Mouse (Mus musculus) heart, adult 11 months (tissue): ENCODE results near the gene Gm49673.
A peak's percentile ranks its signal among the peaks of the same experiment; 100 is the strongest.
"Not testable (repeated sequence)": the region's sequence is repeated elsewhere in the genome, so short reads cannot be mapped to it uniquely, and the experiment has no call there.

ENCODE experiments used
- DNase-seq: peaks from one replicate; pipeline ENCODE4 v3.0.0; 2022

Gene Gm49673

GRCm38 (mm10) chr17:8129578-8129977 lies 18.0 kb downstream of the Gm49673 start:
- DNase-seq: not testable (repeated sequence)

- DNase-seq: not testable (repeated sequence)
Observed at GRCm38 (mm10) chr17:8128326-8128993, 19.1 kb downstream of the Gm49673 start.

GRCm38 (mm10) chr17:8124586-8124985 lies 23.0 kb downstream of the Gm49673 start:
- not testable (repeated sequence) for DNase-seq

- DNase-seq: not testable (repeated sequence)
Observed at GRCm38 (mm10) chr17:8122974-8123373, 24.6 kb downstream of the Gm49673 start.

- not testable (repeated sequence) for DNase-seq
Observed at GRCm38 (mm10) chr17:8116928-8117327, 30.7 kb downstream of the Gm49673 start.

GRCm38 (mm10) chr17:8116378-8116777 lies 31.2 kb downstream of the Gm49673 start:
- DNase-seq: peak; percentile 87

- DNase-seq: not testable (repeated sequence)
Observed at GRCm38 (mm10) chr17:8112199-8112598, 35.4 kb downstream of the Gm49673 start.

GRCm38 (mm10) chr17:8101297-8101609 lies 46.3 kb downstream of the Gm49673 start:
- DNase-seq: not testable (repeated sequence)

- not testable (repeated sequence) for DNase-seq
Observed at GRCm38 (mm10) chr17:8100405-8101296, 46.9 kb downstream of the Gm49673 start.

- DNase-seq: peak; percentile 92
Observed at GRCm38 (mm10) chr17:8096199-8096598, 51.4 kb downstream of the Gm49673 start.

GRCm38 (mm10) chr17:8095653-8096052 lies 51.9 kb downstream of the Gm49673 start:
- DNase-seq: not testable (repeated sequence)

- peak; percentile 71 for DNase-seq
Observed at GRCm38 (mm10) chr17:8092537-8093526, 54.8 kb downstream of the Gm49673 start.

- DNase-seq: peak; percentile 79
Observed at GRCm38 (mm10) chr17:8091320-8091719, 56.3 kb downstream of the Gm49673 start.

- peak; percentile 28 for DNase-seq
Observed at GRCm38 (mm10) chr17:8069847-8070246, 77.7 kb downstream of the Gm49673 start.

- not testable (repeated sequence) for DNase-seq
Observed at GRCm38 (mm10) chr17:8056637-8057138, 90.9 kb downstream of the Gm49673 start.

- peak; percentile 68 for DNase-seq
Observed at GRCm38 (mm10) chr17:8055919-8056589, 91.5 kb downstream of the Gm49673 start.

GRCm38 (mm10) chr17:8051247-8051646 lies 96.3 kb downstream of the Gm49673 start:
- DNase-seq: peak; percentile 94

- DNase-seq: not testable (repeated sequence)
Observed at GRCm38 (mm10) chr17:8050218-8050617, 97.4 kb downstream of the Gm49673 start.

GRCm38 (mm10) chr17:8046178-8046577 lies 101.4 kb downstream of the Gm49673 start:
- not testable (repeated sequence) for DNase-seq

- DNase-seq: not testable (repeated sequence)
Observed at GRCm38 (mm10) chr17:8041197-8041596, 106.4 kb downstream of the Gm49673 start.

- not testable (repeated sequence) for DNase-seq
Observed at GRCm38 (mm10) chr17:8039916-8040635, 107.5 kb downstream of the Gm49673 start.
